Mouse (Mus musculus): Measurements from ENCODE around the gene Zfp1. TPM values are rescaled to one million over a fixed set of nuclear protein-coding genes. Genes with fewer than 3 reads are reported as not detected.
"Not testable (repeated sequence)": the region's sequence is repeated elsewhere in the genome, so short reads cannot be mapped to it uniquely, and the experiment has no call there.

Zfp1 gene
- polyA plus RNA-seq, 1 experiment = 4.0 TPM

GRCm38 (mm10) chr8:111624081-111624852 is 18.9 kb upstream of the Zfp1 start:
- 57% methylated on average over 12 of the region's 12 CpGs for WGBS
- DNase-seq (ENCODE audit: low read depth, low spot score) = no peak

GRCm38 (mm10) chr8:111624853-111625221 is 18.4 kb upstream of the Zfp1 start:
- WGBS = 93% methylated on average over 10 of the region's 10 CpGs
- DNase-seq (ENCODE audit: low read depth, low spot score) = no peak

- 19% methylated on average over 6 of the region's 6 CpGs for WGBS
- DNase-seq (ENCODE audit: low read depth, low spot score) = no peak
Observed at GRCm38 (mm10) chr8:111625694-111626527, 17.3 kb upstream of the Zfp1 start.

GRCm38 (mm10) chr8:111626528-111626820 is 16.7 kb upstream of the Zfp1 start:
- WGBS = 48% methylated on average over 8 of the region's 8 CpGs
- no peak for DNase-seq (ENCODE audit: low read depth, low spot score)

- 80% methylated on average over 14 of the region's 14 CpGs for WGBS
- no peak for DNase-seq (ENCODE audit: low read depth, low spot score)
Observed at GRCm38 (mm10) chr8:111626933-111627332, 16.3 kb upstream of the Zfp1 start.

- WGBS = 94% methylated on average over 9 of the region's 9 CpGs
- no peak for DNase-seq (ENCODE audit: low read depth, low spot score)
Observed at GRCm38 (mm10) chr8:111627923-111628322, 15.3 kb upstream of the Zfp1 start.

- 91% methylated on average over 12 of the region's 12 CpGs for WGBS
- no peak for DNase-seq (ENCODE audit: low read depth, low spot score)
Observed at GRCm38 (mm10) chr8:111628401-111628800, 14.8 kb upstream of the Zfp1 start.

GRCm38 (mm10) chr8:111628894-111629501 is 14.2 kb upstream of the Zfp1 start:
- 87% methylated on average over 19 of the region's 19 CpGs for WGBS
- no peak for DNase-seq (ENCODE audit: low read depth, low spot score)

GRCm38 (mm10) chr8:111630105-111630521 is 13.1 kb upstream of the Zfp1 start, which contains the start of gene Ldhd:
Ldhd (minus strand) TSS chr8:111630374.
- WGBS = 9% methylated on average over 13 of the region's 13 CpGs
- DNase-seq (ENCODE audit: low read depth, low spot score) = no peak

GRCm38 (mm10) chr8:111631589-111631988 is 11.6 kb upstream of the Zfp1 start:
- WGBS = 93% methylated on average over 8 of the region's 8 CpGs

GRCm38 (mm10) chr8:111632976-111633375 is 10.2 kb upstream of the Zfp1 start:
- DNase-seq (ENCODE audit: low read depth, low spot score) = no peak
- WGBS = 86% methylated on average over 3 of the region's 3 CpGs

More at GRCm38 (mm10) chr8:111631589-111631988, 11.6 kb upstream of the Zfp1 start:
- no peak for DNase-seq (ENCODE audit: low read depth, low spot score)

- DNase-seq (ENCODE audit: low read depth, low spot score) = no peak
Observed at GRCm38 (mm10) chr8:111638086-111638485, 5.1 kb upstream of the Zfp1 start.

- DNase-seq (ENCODE audit: low read depth, low spot score) = no peak
- WGBS = 90% methylated on average over 2 of the region's 2 CpGs
Observed at GRCm38 (mm10) chr8:111641064-111641463, 2.1 kb upstream of the Zfp1 start.

- 11% methylated on average over 5 of the region's 5 CpGs for WGBS
- no peak for DNase-seq (ENCODE audit: low read depth, low spot score)
Observed at GRCm38 (mm10) chr8:111642496-111642895, 705 bp upstream of the Zfp1 start.

GRCm38 (mm10) chr8:111642939-111643263 is 300 bp upstream of the Zfp1 start:
- under 1% methylated on average over 5 of the region's 5 CpGs for WGBS
- DNase-seq (ENCODE audit: low read depth, low spot score) = no peak

GRCm38 (mm10) chr8:111644286-111645051 is 1.3 kb downstream of the Zfp1 start:
- DNase-seq (ENCODE audit: low read depth, low spot score) = not testable (repeated sequence)
- 23% methylated on average over 12 of the region's 12 CpGs for WGBS

GRCm38 (mm10) chr8:111645715-111646114 is 2.5 kb downstream of the Zfp1 start:
- DNase-seq (ENCODE audit: low read depth, low spot score) = no peak
- WGBS = 90% methylated on average over 8 of the region's 8 CpGs

- 86% methylated on average over 2 of the region's 2 CpGs for WGBS
- no peak for DNase-seq (ENCODE audit: low read depth, low spot score)
Observed at GRCm38 (mm10) chr8:111648834-111649233, 5.6 kb downstream of the Zfp1 start.

- no peak for DNase-seq (ENCODE audit: low read depth, low spot score)
- WGBS = 96% methylated on average over 3 of the region's 3 CpGs
Observed at GRCm38 (mm10) chr8:111650651-111651050, 7.5 kb downstream of the Zfp1 start.

- 33% methylated on average over 2 of the region's 2 CpGs for WGBS
- DNase-seq (ENCODE audit: low read depth, low spot score) = no peak
Observed at GRCm38 (mm10) chr8:111653524-111653923, 10.3 kb downstream of the Zfp1 start.
